Mouse (Mus musculus): ENCODE results near the gene Rpp38. TPM values are rescaled to one million over a fixed set of nuclear protein-coding genes. Genes with fewer than 3 reads are reported as not detected.

Gene Rpp38
- polyA plus RNA-seq, 2 experiments = 9.9 to 14.4 TPM

GRCm38 (mm10) chr2:3289581-3289980 lies 42.9 kb downstream of the Rpp38 start:
- WGBS (ENCODE audit: insufficient replicate concordance) = 68% methylated on average over 1 of the region's 1 CpGs
- H3K27ac ChIP-seq = no peak overlapping the region
- no peak overlapping the region for H3K9ac ChIP-seq (replicated peaks)
- H3K36me3 ChIP-seq (replicated peaks; ENCODE audit: control insufficient read depth, insufficient read depth, low read depth) = no peaks in the 10 kb centered on the region
- no peak overlapping the region for H3K4me2 ChIP-seq (ENCODE audit: low read depth)
- H3K27me3 ChIP-seq (ENCODE audit: control insufficient read depth, insufficient read depth, low read length) = no peaks in the 10 kb centered on the region
- no peak for TF ChIP-seq EP300 (IDR thresholded peaks at IDR 0.05; ENCODE audit: low read depth)
- no peak for TF ChIP-seq CTCF (IDR thresholded peaks at IDR 0.05; ENCODE audit: low read depth)
- DNase-seq (ENCODE audit: low read depth in 3 of 3, low spot score in 3 of 3) = no peak
- H3K4me3 ChIP-seq (ENCODE audit: insufficient read depth in 1 of 2, low read depth in 2 of 2, low read length in 2 of 2) = no peak overlapping the region
- peaks cover 7 to 10% of the 10 kb centered on the region in 2 experiments for H3K4me1 ChIP-seq (replicated peaks; ENCODE audit: control insufficient read depth in 2 of 2, insufficient read depth in 2 of 2, low read length in 1 of 2)
- H3K9me3 ChIP-seq (ENCODE audit: control insufficient read depth, low read length) = no peaks in the 10 kb centered on the region
- ATAC-seq (ENCODE audit: insufficient read depth) = no peak

DNA sequence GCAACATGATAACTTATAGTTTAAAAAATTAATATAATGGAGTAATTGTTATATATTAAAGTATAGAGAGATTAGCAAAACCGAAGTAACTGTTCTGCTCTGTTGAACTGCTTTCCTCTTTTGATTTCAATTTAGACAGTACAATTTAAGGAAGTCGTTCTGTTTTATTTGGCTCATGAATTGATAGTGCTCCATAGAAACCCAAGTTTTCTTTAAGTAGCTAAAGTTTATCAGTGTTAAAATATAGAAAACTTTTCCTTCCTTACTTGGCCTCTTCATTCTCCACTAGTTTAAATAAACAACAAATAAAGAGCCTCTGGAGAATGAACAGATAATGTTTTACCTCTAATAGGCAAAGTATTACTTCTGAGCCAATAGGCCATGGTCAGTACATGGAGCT lies 46.2 kb downstream of the Rpp38 start:
- 69% methylated on average over 2 of the region's 2 CpGs for WGBS (ENCODE audit: insufficient replicate concordance)
- Histone ChIP-seq H3K27ac (no peak overlapping the region), H3K4me2 (ENCODE audit: low read depth) (no peak overlapping the region; the same call in 1 of the 2 replicates), H3K27me3 (ENCODE audit: control insufficient read depth, insufficient read depth, low read length) (no peaks in the 10 kb centered on the region), H3K36me3 (replicated peaks; ENCODE audit: control insufficient read depth, insufficient read depth, low read depth) (no peaks in the 10 kb centered on the region), H3K9me3 (ENCODE audit: control insufficient read depth, low read length) (no peaks in the 10 kb centered on the region), H3K4me1 (replicated peaks; ENCODE audit: control insufficient read depth in 2 of 2, insufficient read depth in 2 of 2, low read length in 1 of 2) (peaks cover 16 to 17% of the 10 kb centered on the region in 2 experiments), H3K9ac (replicated peaks) (no peak overlapping the region), H3K4me3 (ENCODE audit: insufficient read depth in 1 of 2, low read depth in 2 of 2, low read length in 2 of 2) (no peak overlapping the region)
- ATAC-seq (ENCODE audit: insufficient read depth) (no peak), DNase-seq (ENCODE audit: low read depth in 3 of 3, low spot score in 3 of 3) (no peak)
- TF ChIP-seq CTCF (IDR thresholded peaks at IDR 0.05; ENCODE audit: low read depth) = no peak

GRCm38 (mm10) chr2:3285709-3286108 lies 46.7 kb downstream of the Rpp38 start:
- no peak for ATAC-seq (ENCODE audit: insufficient read depth)
- H3K4me3 ChIP-seq (ENCODE audit: insufficient read depth in 1 of 2, low read depth in 2 of 2, low read length in 2 of 2) = peak overlapping the region in 1 of 2 experiments; percentile 79; a peak in 2 of 4 replicates
- 18% methylated on average over 3 of the region's 3 CpGs for WGBS (ENCODE audit: insufficient replicate concordance)
- H3K9ac ChIP-seq (replicated peaks) = peak overlapping the region; percentile 74
- H3K9me3 ChIP-seq (ENCODE audit: control insufficient read depth, low read length) = no peaks in the 10 kb centered on the region
- H3K27ac ChIP-seq = no peak overlapping the region
- peak overlapping the region; percentile 97 for H3K4me2 ChIP-seq (ENCODE audit: low read depth)
- H3K4me1 ChIP-seq (replicated peaks; ENCODE audit: control insufficient read depth in 2 of 2, insufficient read depth in 2 of 2, low read length in 1 of 2) = peaks cover 16 to 17% of the 10 kb centered on the region in 2 experiments
- H3K27me3 ChIP-seq (ENCODE audit: control insufficient read depth, insufficient read depth, low read length) = no peaks in the 10 kb centered on the region
- no peak for TF ChIP-seq EP300 (IDR thresholded peaks at IDR 0.05; ENCODE audit: low read depth)
- no peak for TF ChIP-seq CTCF (IDR thresholded peaks at IDR 0.05; ENCODE audit: low read depth)
- no peak for DNase-seq (ENCODE audit: low read depth in 3 of 3, low spot score in 3 of 3)
- H3K36me3 ChIP-seq (replicated peaks; ENCODE audit: control insufficient read depth, insufficient read depth, low read depth) = no peaks in the 10 kb centered on the region

DNA sequence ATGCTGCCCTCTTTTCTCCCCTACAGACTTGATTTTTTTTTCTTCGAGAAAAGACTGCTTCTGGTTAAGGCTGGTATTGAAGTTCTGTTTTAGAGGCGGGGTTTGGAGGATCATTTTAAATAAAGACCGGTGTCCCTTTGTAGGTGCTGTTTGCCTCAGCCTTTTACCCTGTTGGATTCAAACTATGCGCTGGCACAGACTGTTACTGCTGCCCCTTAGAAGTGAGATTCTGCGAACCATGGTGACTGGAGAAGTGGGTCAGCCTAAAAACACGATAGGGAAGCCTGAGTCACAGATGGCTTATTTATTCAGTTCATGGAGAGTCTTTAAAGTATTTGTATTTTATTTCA lies 47.3 kb downstream of the Rpp38 start:
- Histone ChIP-seq H3K36me3 (replicated peaks; ENCODE audit: control insufficient read depth, insufficient read depth, low read depth) (no peaks in the 10 kb centered on the region), H3K9ac (replicated peaks) (peak overlapping the region; percentile 74), H3K27me3 (ENCODE audit: control insufficient read depth, insufficient read depth, low read length) (no peaks in the 10 kb centered on the region), H3K4me3 (ENCODE audit: insufficient read depth in 1 of 2, low read depth in 2 of 2, low read length in 2 of 2) (peak overlapping the region; percentile 79 to 92), H3K4me1 (replicated peaks; ENCODE audit: control insufficient read depth in 2 of 2, insufficient read depth in 2 of 2, low read length in 1 of 2) (peaks cover 16 to 17% of the 10 kb centered on the region in 2 experiments), H3K27ac (no peak overlapping the region), H3K4me2 (ENCODE audit: low read depth) (peak overlapping the region; percentile 97), H3K9me3 (ENCODE audit: control insufficient read depth, low read length) (no peaks in the 10 kb centered on the region)
- 2% methylated on average over 6 of the region's 6 CpGs for WGBS (ENCODE audit: insufficient replicate concordance)
- TF ChIP-seq EP300 (IDR thresholded peaks at IDR 0.05; ENCODE audit: low read depth) = no peak
- TF ChIP-seq CTCF (IDR thresholded peaks at IDR 0.05; ENCODE audit: low read depth) = no peak
- no peak for ATAC-seq (ENCODE audit: insufficient read depth)
- DNase-seq (ENCODE audit: low read depth in 3 of 3, low spot score in 3 of 3) = peak in 1 of 3 experiments; percentile 22

DNA sequence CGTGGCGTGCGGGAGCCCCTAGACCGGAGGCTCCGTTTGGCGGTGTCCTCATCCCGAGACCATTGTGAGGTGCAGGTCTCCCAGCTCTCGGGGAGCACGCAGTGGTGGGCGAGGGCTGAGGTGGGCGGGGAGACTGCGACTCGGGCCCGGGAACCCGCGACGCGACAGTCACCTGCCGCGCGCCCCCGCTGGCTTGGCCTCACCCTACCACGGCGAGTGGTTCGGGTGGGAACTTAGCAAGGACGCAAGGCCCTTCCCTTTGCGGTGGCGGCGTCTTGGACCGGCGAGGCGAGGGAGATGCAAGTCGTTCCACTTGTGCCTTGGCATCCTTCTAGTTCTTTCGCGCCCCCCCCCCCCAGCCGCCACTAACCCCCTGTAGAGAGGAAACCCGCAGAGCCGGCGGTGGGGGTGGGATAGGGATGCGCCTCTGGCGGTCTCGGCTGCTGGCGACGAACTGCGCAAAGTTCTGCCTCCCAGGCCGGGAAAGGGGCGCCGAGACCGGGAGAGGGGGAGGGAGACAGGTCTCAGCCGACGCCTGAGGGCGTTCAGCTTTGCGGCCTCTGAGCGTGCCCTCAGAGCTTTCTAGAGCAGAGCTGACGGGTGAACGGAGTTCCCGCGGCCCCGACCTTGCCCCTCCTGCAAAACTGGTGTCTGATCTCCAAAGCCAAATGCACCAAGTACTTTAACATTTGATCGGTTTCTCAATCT lies 47.8 kb downstream of the Rpp38 start:
- H3K9me3 ChIP-seq (ENCODE audit: control insufficient read depth, low read length) = no peaks in the 10 kb centered on the region
- H3K4me3 ChIP-seq (ENCODE audit: insufficient read depth in 1 of 2, low read depth in 2 of 2, low read length in 2 of 2) = peak overlapping the region; percentile 79 to 92
- ATAC-seq (ENCODE audit: insufficient read depth) (peak; percentile 29), DNase-seq (ENCODE audit: low read depth in 3 of 3, low spot score in 3 of 3) (peak in 1 of 3 experiments; percentile 35)
- WGBS (ENCODE audit: insufficient replicate concordance) = 0% methylated on average over 54 of the region's 60 CpGs
- peak overlapping the region; percentile 97 for H3K4me2 ChIP-seq (ENCODE audit: low read depth)
- peak overlapping the region; percentile 34 for H3K27ac ChIP-seq
- H3K4me1 ChIP-seq (replicated peaks; ENCODE audit: control insufficient read depth in 2 of 2, insufficient read depth in 2 of 2, low read length in 1 of 2) = peaks cover 16 to 17% of the 10 kb centered on the region in 2 experiments
- H3K9ac ChIP-seq (replicated peaks) = peak overlapping the region; percentile 74
- no peaks in the 10 kb centered on the region for H3K27me3 ChIP-seq (ENCODE audit: control insufficient read depth, insufficient read depth, low read length)
- TF ChIP-seq EP300 (IDR thresholded peaks at IDR 0.05; ENCODE audit: low read depth) (no peak), CTCF (IDR thresholded peaks at IDR 0.05; ENCODE audit: low read depth) (no peak; the same call in 1 of the 2 replicates)
- H3K36me3 ChIP-seq (replicated peaks; ENCODE audit: control insufficient read depth, insufficient read depth, low read depth) = no peaks in the 10 kb centered on the region

Data from liver, embryonic 14.5 days (tissue).